Mouse (Mus musculus) MN1 (cell line): ENCODE results near the gene Cd8a.

Experiments
- DNase-seq: peaks from one replicate; pipeline ENCODE4 v3.0.0-alpha.2; 2016; ENCODE audit warnings: low spot score

Cd8a gene

GRCm38 (mm10) chr6:71371085-71371605 lies 2.1 kb upstream of the Cd8a start:
- no peak for DNase-seq

- DNase-seq: no peak
Observed at GRCm38 (mm10) chr6:71372041-71372720, 1.0 kb upstream of the Cd8a start.

GRCm38 (mm10) chr6:71374311-71374829 lies 1.1 kb downstream of the Cd8a start:
- DNase-seq: no peak

GRCm38 (mm10) chr6:71374921-71375320 lies 1.7 kb downstream of the Cd8a start:
- no peak for DNase-seq

GRCm38 (mm10) chr6:71376711-71377110 lies 3.5 kb downstream of the Cd8a start:
- no peak for DNase-seq

- DNase-seq: no peak
Observed at GRCm38 (mm10) chr6:71381654-71382053, 8.4 kb downstream of the Cd8a start.

GRCm38 (mm10) chr6:71390496-71390895 lies 17.3 kb downstream of the Cd8a start:
- no peak for DNase-seq

- no peak for DNase-seq
Observed at GRCm38 (mm10) chr6:71396016-71396415, 22.8 kb downstream of the Cd8a start.

GRCm38 (mm10) chr6:71396761-71397160 lies 23.5 kb downstream of the Cd8a start:
- DNase-seq: no peak

- DNase-seq: peak; percentile 54
Observed at GRCm38 (mm10) chr6:71398829-71399609, 25.8 kb downstream of the Cd8a start.

- DNase-seq: no peak
Observed at GRCm38 (mm10) chr6:71414624-71415023, 41.4 kb downstream of the Cd8a start.

- no peak for DNase-seq
Observed at GRCm38 (mm10) chr6:71415446-71415845, 42.2 kb downstream of the Cd8a start.

GRCm38 (mm10) chr6:71418874-71419273 lies 45.6 kb downstream of the Cd8a start:
- peak; percentile 86 for DNase-seq

- DNase-seq: no peak
Observed at GRCm38 (mm10) chr6:71420848-71421247, 47.6 kb downstream of the Cd8a start.

- DNase-seq: no peak
Observed at GRCm38 (mm10) chr6:71422162-71422561, 48.9 kb downstream of the Cd8a start.

GRCm38 (mm10) chr6:71423116-71423515 lies 49.9 kb downstream of the Cd8a start:
- no peak for DNase-seq

- no peak for DNase-seq
Observed at GRCm38 (mm10) chr6:71425681-71426080, 52.5 kb downstream of the Cd8a start.

- DNase-seq: no peak
Observed at GRCm38 (mm10) chr6:71427996-71428725, 54.9 kb downstream of the Cd8a start.
